Mouse (Mus musculus) myocyte (in vitro differentiated cells): Measurements from ENCODE around the gene Mad2l2.
A peak's percentile ranks its signal among the peaks of the same experiment; 100 is the strongest.

Experiments
- CEBPB ChIP-seq: IDR thresholded peaks from 2 replicates; pipeline ENCODE4 v1.6.1; 2011; ENCODE audit warnings: mild to moderate bottlenecking, moderate library complexity; ENCODE audit not compliant: poor library complexity, insufficient read depth, severe bottlenecking
- MYOD1 ChIP-seq, 3 experiments: IDR thresholded peaks; one replicate each; pipeline ENCODE4 v1.6.1; 2011; ENCODE audit warnings: control low read depth in 2 of 3, low read depth in 2 of 3, mild to moderate bottlenecking in 2 of 3, moderate library complexity in 1 of 3; ENCODE audit not compliant: insufficient read length in 2 of 3, control insufficient read depth in 1 of 3
- POLR2A ChIP-seq: IDR thresholded peaks from one replicate; pipeline ENCODE4 v1.6.1; 2011; ENCODE audit warnings: low read depth, mild to moderate bottlenecking, control low read depth, moderate library complexity; ENCODE audit not compliant: insufficient read length
- POLR2AphosphoS2 ChIP-seq: IDR thresholded peaks from one replicate; pipeline ENCODE4 v1.6.1; 2011; ENCODE audit warnings: low read depth, control low read depth; ENCODE audit not compliant: insufficient read length
- SRF ChIP-seq: IDR thresholded peaks from one replicate; pipeline ENCODE4 v1.6.1; 2011; ENCODE audit warnings: low read depth; ENCODE audit not compliant: control insufficient read depth, insufficient read length
- TCF12 ChIP-seq: IDR thresholded peaks from one replicate; pipeline ENCODE4 v1.6.1; 2011; ENCODE audit warnings: mild to moderate bottlenecking, control low read depth; ENCODE audit not compliant: poor library complexity, insufficient read depth, severe bottlenecking
- USF1 ChIP-seq: IDR thresholded peaks from one replicate; pipeline ENCODE4 v1.6.1; 2011; ENCODE audit warnings: low read depth, mild to moderate bottlenecking, control low read depth, moderate library complexity

- TF ChIP-seq SRF (no peak), POLR2A (no peak), USF1 (no peak), TCF12 (no peak), POLR2AphosphoS2 (no peak), MYOD1 (IDR thresholded peaks at IDR 0.05; ENCODE audit: control insufficient read depth in 1 of 3, insufficient read length in 2 of 3, low read depth in 2 of 3) (peak in 1 of 3 experiments; percentile 12), CEBPB (no peak)
Measured at GRCm38 (mm10) chr4:148164002-148164439, 33.8 kb downstream of the Mad2l2 start.
